Mouse (Mus musculus): ENCODE data around the gene Rab40b.

DNA sequence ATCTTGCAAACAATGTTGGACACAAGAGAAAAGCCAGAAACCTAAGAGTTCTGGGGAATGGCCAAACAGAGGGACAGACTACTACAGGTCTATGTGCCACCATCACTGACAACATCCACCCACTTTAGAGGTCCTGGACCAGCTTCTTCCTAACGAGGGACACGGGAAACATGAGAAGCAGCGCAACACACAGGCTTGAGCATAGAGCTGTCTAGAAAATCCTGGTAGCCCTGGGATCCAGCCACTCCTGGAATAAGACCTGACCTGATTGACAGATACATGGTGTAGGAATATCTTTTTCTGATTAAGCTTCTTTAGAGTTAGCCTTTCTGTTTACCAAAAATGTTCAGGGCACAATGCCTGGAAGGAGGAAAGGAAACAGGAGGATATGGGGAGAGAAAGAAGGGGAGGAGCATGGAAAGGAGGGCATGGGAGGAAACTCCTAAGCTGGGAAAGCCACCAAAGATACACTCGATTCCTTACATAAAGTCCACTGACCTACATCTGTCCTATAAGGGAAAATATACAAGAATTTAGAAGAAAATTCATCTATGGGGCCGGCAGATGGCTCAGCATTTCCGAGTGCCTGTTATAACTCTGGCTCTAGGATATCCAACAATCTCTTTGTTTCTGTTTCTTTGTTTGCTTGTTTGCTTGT, 17.6 kb downstream of the Rab40b start:
- no peak for TF ChIP-seq GATA1 (IDR thresholded peaks at IDR 0.05; ENCODE audit: low read depth, low read length)
- TF ChIP-seq USF1 (IDR thresholded peaks at IDR 0.05; ENCODE audit: low read depth, low read length), result no peak
- TF ChIP-seq CTCF (IDR thresholded peaks at IDR 0.05 in 2 of 3, conservative IDR thresholded peaks at IDR 0.05 in 1 of 3; ENCODE audit: control insufficient read depth in 1 of 3, insufficient read depth in 1 of 3, low read depth in 2 of 3, low read length in 3 of 3, poor library complexity in 1 of 3, severe bottlenecking in 1 of 3), result no peak
- no peak for TF ChIP-seq ZKSCAN1 (IDR thresholded peaks at IDR 0.05; ENCODE audit: low read depth, low read length)
- no peak for TF ChIP-seq SMC3 (IDR thresholded peaks at IDR 0.05; ENCODE audit: low read depth, low read length)
- no peak for TF ChIP-seq POLR2A (IDR thresholded peaks at IDR 0.05; ENCODE audit: control insufficient read depth in 1 of 2, insufficient read depth in 1 of 2, low read depth in 1 of 2, low read length in 2 of 2, poor library complexity in 1 of 2)
- TF ChIP-seq MAX (IDR thresholded peaks at IDR 0.05; ENCODE audit: low read length), result no peak
- TF ChIP-seq ZC3H11A (IDR thresholded peaks at IDR 0.05; ENCODE audit: low read depth, low read length), result no peak
- no peak for TF ChIP-seq EP300 (IDR thresholded peaks at IDR 0.05; ENCODE audit: low read depth in 1 of 2, low read length in 2 of 2)
- TF ChIP-seq MXI1 (IDR thresholded peaks at IDR 0.05; ENCODE audit: low read depth, low read length), result no peak
- TF ChIP-seq ELF1 (IDR thresholded peaks at IDR 0.05; ENCODE audit: low read depth, low read length), result no peak
- no peak for TF ChIP-seq RAD21 (IDR thresholded peaks at IDR 0.05; ENCODE audit: low read depth, low read length)
